Mouse (Mus musculus) lung, adult 2 months (tissue): ENCODE results near the gene Cdc26. TPM values are rescaled to one million over a fixed set of nuclear protein-coding genes. Genes with fewer than 3 reads are reported as not detected.

ENCODE experiments used
- DNase-seq: peaks from one replicate; pipeline ENCODE4 v3.0.0; 2022
- H3K4me1 ChIP-seq: fragments of 200-500 bp; 2 replicates; pipeline ENCODE4 v1.6.1; 2011; ENCODE audit warnings: low read length; ENCODE audit not compliant: control insufficient read depth, insufficient read depth
- H3K4me3 ChIP-seq: fragments of 200-500 bp; replicated peaks from 2 replicates; pipeline ENCODE3; 2011; ENCODE audit warnings: low read depth, mild to moderate bottlenecking, control low read depth, low read length; ENCODE audit errors: extremely low read depth
- CTCF ChIP-seq: fragments of 200-500 bp; IDR thresholded peaks from 2 replicates; pipeline ENCODE4 v1.5.1; 2011; ENCODE audit warnings: mild to moderate bottlenecking, low read length, control low read depth; ENCODE audit not compliant: insufficient read depth
- POLR2A ChIP-seq: fragments of 200-500 bp; IDR thresholded peaks from 2 replicates; pipeline ENCODE4 v1.6.1; 2011; ENCODE audit warnings: low read depth, mild to moderate bottlenecking, control low read depth, low read length, borderline replicate concordance; ENCODE audit errors: extremely low read depth
- WGBS: fragments of 180-500 bp; shearing (Covaris S2); methylation state at CpG from one replicate; pipeline ENCODE4 v1.1.7; 2018; 5-methylcytosine and 5-hydroxymethylcytosine counted together
- polyA plus RNA-seq: library from polyadenylated mRNA; depleted of rRNA; stranded (reverse); fragments of >200 nt; gene quantifications from 2 replicates; pipeline ENCODE4 v1.2.3, GENCODE M21; 2012

The Cdc26 gene
- polyA plus RNA-seq, 1 experiment: 31.5 TPM

- DNase-seq: peak; percentile 67
- TF ChIP-seq CTCF (peak; percentile 51), POLR2A (no peak; the same call in 1 of the 2 replicates)
- under 1% methylated on average over 35 of the region's 35 CpGs for WGBS
- 0 out of 2 replicates have a peak, but pooled peaks cover 2% of the 10 kb centered on the region for H3K4me1 ChIP-seq
- peak overlapping the region; percentile 90 for H3K4me3 ChIP-seq
Observed at GRCm38 (mm10) chr4:62407730-62408582, 486 bp downstream of the Cdc26 start.

GRCm38 (mm10) chr4:62406133-62406532, 2.3 kb downstream of the Cdc26 start:
- WGBS: 81% methylated on average over 4 of the region's 4 CpGs
- TF ChIP-seq POLR2A (no peak), CTCF (no peak)
- DNase-seq: no peak

DNA sequence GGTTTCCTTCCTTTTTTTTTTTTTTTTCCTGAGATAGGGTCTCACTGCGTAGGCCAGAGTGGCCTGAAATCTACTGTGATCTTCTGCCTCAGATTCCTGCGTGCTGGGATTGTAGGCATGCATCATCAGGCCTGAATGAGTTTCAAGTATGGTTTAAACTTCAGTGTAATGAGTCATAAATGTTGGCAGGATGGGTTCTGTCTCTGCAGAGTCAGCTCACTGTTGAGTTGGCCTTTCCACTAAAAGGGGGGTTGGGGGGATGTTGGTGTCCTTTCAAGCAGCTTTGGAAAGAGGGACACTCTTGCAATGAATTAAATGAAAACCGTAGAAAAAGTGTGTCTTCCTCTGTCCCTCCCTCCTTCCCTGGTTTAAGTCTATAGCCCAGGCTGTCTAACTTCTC, 9.5 kb downstream of the Cdc26 start:
- Histone ChIP-seq H3K4me3 (no peak overlapping the region), H3K4me1 (peaks cover 5% of the 10 kb centered on the region; the same call in 1 of the 2 replicates)
- TF ChIP-seq POLR2A (no peak), CTCF (no peak)
- 65% methylated on average over 3 of the region's 3 CpGs for WGBS
- no peak for DNase-seq

More at GRCm38 (mm10) chr4:62406133-62406532, 2.3 kb downstream of the Cdc26 start:
- H3K4me1 ChIP-seq: 0 out of 2 replicates have a peak, but pooled peaks cover 2% of the 10 kb centered on the region
- H3K4me3 ChIP-seq: no peak overlapping the region

DNA sequence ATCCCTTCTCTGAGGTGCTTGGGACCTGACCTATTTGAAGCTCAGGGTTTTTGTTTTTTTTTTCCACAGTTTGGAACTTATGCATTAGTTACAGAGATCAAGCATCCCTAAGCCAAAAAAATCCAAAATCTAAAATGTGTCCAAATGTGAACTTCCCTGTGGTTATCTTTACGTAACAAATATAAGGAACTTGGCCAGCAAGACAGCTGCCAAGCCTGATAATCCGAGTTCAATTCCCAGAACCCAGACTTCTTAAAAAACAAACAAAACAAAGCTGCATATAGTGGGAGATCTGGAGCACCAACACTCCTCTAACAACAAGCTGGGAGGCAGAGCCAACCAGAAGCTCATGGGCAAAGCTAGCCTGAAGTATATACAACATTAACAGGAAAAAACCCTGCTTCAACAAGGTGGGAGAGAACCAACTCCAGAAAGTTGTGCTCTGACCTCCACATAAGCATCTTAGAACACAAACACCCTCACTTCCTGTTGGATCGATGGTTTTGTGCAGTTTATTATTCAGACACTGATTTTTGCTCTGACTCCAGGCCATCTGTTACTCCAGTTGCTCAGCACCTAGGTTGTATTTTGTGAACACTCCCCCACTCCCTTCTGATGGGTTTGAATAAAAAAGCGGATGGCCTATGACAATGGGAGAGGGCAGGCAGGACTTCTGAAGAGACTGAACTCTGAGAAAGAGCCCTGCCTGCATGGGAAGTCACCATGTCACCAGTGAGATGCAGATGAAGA, 10.7 kb downstream of the Cdc26 start:
- 51% methylated on average over 4 of the region's 4 CpGs for WGBS
- DNase-seq: no peak
- no peak for TF ChIP-seq CTCF
- TF ChIP-seq POLR2A: no peak

DNA sequence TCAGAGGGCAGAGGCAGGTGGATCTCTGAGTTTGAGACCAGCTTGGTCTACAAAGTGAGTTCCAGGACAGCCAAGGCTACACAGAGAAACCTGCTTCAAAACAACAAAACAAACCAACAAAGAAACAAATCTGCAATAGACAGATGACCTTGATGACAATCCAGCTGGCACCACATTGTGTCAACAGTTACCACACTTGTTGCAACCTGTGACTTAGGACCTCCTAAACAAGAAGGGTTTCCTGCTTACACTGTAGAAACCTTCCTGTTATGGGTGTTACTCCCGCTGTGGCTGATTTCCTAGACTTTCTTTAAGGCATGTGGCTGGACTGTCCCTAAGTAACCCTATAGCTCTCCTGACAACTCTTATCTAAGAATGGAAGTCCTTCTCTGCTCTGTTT, 12.6 kb downstream of the Cdc26 start:
- TF ChIP-seq POLR2A (no peak), CTCF (no peak)
- WGBS: 49% methylated on average over 1 of the region's 1 CpGs
- DNase-seq: no peak
- Histone ChIP-seq H3K4me1 (peaks cover 5% of the 10 kb centered on the region; the same call in 1 of the 2 replicates), H3K4me3 (no peak overlapping the region)

More for the DNA sequence above, 10.7 kb downstream of the Cdc26 start:
- Histone ChIP-seq H3K4me3 (no peak overlapping the region), H3K4me1 (peaks cover 5% of the 10 kb centered on the region; the same call in 1 of the 2 replicates)

GRCm38 (mm10) chr4:62393459-62393858, 15.0 kb downstream of the Cdc26 start:
- no peak for TF ChIP-seq POLR2A
- no peak for TF ChIP-seq CTCF
- Histone ChIP-seq H3K4me3 (no peak overlapping the region), H3K4me1 (peaks cover 5% of the 10 kb centered on the region; the same call in 1 of the 2 replicates)
- WGBS: 77% methylated on average over 6 of the region's 6 CpGs
- no peak for DNase-seq

- no peak for DNase-seq
- 75% methylated on average over 7 of the region's 7 CpGs for WGBS
- Histone ChIP-seq H3K4me1 (peaks cover 5% of the 10 kb centered on the region; the same call in 1 of the 2 replicates), H3K4me3 (no peak overlapping the region)
- no peak for TF ChIP-seq CTCF
- no peak for TF ChIP-seq POLR2A
Observed at GRCm38 (mm10) chr4:62391892-62392291, 16.6 kb downstream of the Cdc26 start.

- WGBS: 71% methylated on average over 5 of the region's 5 CpGs
- DNase-seq: no peak
- TF ChIP-seq POLR2A: no peak
- no peak for TF ChIP-seq CTCF
- H3K4me1 ChIP-seq: no peaks in the 10 kb centered on the region
- H3K4me3 ChIP-seq: no peak overlapping the region
Observed at GRCm38 (mm10) chr4:62389592-62390512, 18.6 kb downstream of the Cdc26 start.
